Mouse (Mus musculus) cerebellum, adult 11-12 months (tissue): Measurements from ENCODE around the gene Dync2li1.

Experiments
- DNase-seq: peaks from one replicate; pipeline ENCODE4 v3.0.0; 2022

The Dync2li1 gene

GRCm38 (mm10) chr17:84626276-84626856 is at the start of gene Dync2li1:
Dync2li1 (plus strand) TSS chr17:84626496.
- DNase-seq, result peak; percentile 92

- DNase-seq, result no peak
Measured at GRCm38 (mm10) chr17:84576621-84577293, 49.5 kb upstream of the Dync2li1 start.

DNA sequence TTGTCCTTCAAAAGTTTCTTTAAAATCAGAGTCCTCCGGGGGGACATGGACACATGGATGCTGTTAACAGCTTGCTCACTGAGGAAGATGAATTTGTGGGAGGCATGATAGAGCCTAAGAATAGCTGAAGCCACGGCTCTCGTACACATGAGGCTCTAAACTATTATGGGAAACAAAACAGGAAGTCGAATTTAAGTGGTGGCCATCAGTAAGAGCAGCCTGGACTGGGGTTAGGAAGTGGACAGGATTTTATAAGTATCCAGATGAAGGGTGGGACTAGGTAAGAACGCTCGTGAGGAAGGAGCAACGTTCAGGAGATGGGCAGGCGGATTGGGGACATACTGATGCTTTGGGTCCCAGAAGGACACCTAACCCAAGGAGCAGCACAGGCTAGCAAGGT is 47.0 kb upstream of the Dync2li1 start:
- DNase-seq, result no peak

GRCm38 (mm10) chr17:84579817-84580216 is 46.5 kb upstream of the Dync2li1 start:
- DNase-seq, result no peak

GRCm38 (mm10) chr17:84580821-84581220 is 45.5 kb upstream of the Dync2li1 start:
- DNase-seq, result no peak

GRCm38 (mm10) chr17:84581740-84582414 is 44.4 kb upstream of the Dync2li1 start:
- DNase-seq, result no peak

DNA sequence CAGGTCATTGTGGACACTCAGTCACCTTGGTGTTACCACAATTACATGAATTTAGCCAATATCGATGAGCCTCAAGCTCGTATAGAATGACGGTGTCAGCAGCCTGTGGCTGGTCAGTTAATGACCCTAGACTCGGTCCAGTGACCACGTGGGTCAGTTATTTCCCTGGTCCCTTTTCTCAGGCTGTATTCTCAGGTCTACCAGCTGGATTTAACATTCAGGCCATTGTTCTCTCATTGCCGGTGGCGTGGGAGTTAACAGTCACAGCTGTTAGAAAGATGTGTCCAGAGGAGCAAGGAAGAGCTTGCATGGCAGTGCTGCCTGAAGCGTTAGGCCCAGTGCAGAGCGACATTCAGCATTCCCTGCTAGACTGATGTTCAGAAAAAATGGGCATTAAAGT is 42.2 kb upstream of the Dync2li1 start:
- no peak for DNase-seq

- no peak for DNase-seq
Measured at GRCm38 (mm10) chr17:84585104-84585503, 41.2 kb upstream of the Dync2li1 start.

- DNase-seq, result no peak
Measured at GRCm38 (mm10) chr17:84590065-84590464, 36.2 kb upstream of the Dync2li1 start.

DNA sequence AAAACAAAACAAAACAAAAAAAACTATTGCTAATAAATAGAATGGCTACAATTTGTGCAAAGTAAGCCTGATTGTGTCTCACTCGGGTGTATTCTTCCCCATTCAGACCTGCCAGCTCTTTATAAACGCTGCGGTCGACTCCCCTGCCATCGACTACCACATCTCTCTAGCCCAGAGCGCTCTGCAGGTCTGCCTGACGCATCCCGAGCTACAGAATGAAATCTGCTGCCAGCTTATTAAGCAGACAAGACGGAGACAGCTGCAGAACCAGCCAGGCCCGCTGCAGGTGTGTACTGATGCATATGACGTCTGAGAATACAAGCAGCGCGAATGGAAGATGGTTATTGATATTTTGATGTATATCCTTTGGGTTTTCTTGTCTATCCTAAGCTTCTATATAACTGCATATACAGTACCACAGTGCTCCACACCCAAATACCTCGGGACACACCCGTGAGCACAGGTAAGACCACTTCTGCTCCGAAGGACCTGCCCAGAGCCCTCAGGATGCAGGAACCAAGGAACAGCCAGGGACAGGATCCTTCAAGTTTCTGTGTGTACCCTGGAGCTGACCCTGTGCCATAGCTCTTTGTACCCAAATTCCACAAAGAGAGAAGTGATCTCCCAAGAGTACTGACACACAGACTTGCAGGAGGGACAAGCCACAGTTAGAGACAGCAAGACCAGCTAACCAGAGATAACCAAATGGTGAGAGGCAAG is 34.7 kb upstream of the Dync2li1 start:
- no peak for DNase-seq

GRCm38 (mm10) chr17:84596015-84596441 is 30.3 kb upstream of the Dync2li1 start:
- no peak for DNase-seq

GRCm38 (mm10) chr17:84596501-84596900 is 29.8 kb upstream of the Dync2li1 start:
- DNase-seq, result no peak

- no peak for DNase-seq
Measured at GRCm38 (mm10) chr17:84597859-84598258, 28.4 kb upstream of the Dync2li1 start.

- no peak for DNase-seq
Measured at GRCm38 (mm10) chr17:84598928-84599327, 27.4 kb upstream of the Dync2li1 start.

DNA sequence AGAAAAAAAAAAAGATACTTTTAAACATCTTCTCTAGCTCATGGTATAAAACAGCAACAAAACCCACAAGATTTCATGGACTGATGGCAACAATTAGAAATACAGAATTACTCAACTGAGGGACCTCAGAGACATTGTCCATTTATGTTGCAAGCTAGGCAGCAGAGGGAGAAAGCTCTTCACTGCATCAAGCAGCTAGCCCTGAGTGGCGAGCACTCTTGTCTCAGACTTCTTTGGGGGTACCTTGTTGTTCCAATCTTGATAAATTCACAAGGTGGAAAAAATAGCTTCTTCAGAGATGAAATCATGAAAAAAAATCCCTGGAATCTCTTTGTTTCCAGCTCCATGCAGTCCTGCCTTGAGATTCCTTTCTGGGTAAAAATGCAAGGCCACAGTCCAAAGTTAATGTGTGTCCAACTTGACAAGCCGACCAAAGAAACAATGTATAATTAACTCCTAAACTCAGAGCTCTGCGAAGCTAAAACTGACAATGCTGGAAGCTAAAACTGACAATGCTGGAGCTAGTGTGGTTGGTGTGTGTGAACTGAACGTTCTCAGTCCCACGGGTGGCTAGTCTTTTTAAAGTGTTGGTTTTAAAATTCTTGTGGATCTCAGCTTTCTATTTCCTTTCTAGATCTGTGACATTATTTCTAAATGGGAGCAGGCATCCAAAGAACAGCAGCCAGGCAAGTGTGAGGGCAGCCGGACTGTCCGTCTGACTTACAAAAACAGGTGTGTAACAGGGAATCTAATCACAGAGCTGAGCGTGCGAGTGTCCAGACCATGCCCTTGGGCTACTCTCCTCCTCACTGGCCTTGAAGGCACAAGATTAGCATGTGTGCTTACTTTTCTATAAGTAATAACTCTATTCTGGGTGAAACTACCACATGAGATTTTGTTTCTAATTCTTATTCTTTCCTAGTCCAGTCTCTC is 26.0 kb upstream of the Dync2li1 start:
- no peak for DNase-seq

GRCm38 (mm10) chr17:84601805-84602204 is 24.5 kb upstream of the Dync2li1 start:
- DNase-seq, result peak; percentile 64

- no peak for DNase-seq
Measured at GRCm38 (mm10) chr17:84603202-84603627, 23.1 kb upstream of the Dync2li1 start.

- DNase-seq, result no peak
Measured at GRCm38 (mm10) chr17:84603709-84604420, 22.4 kb upstream of the Dync2li1 start.

GRCm38 (mm10) chr17:84606976-84607375 is 19.3 kb upstream of the Dync2li1 start:
- no peak for DNase-seq

GRCm38 (mm10) chr17:84607617-84608016 is 18.7 kb upstream of the Dync2li1 start:
- DNase-seq, result no peak

DNA sequence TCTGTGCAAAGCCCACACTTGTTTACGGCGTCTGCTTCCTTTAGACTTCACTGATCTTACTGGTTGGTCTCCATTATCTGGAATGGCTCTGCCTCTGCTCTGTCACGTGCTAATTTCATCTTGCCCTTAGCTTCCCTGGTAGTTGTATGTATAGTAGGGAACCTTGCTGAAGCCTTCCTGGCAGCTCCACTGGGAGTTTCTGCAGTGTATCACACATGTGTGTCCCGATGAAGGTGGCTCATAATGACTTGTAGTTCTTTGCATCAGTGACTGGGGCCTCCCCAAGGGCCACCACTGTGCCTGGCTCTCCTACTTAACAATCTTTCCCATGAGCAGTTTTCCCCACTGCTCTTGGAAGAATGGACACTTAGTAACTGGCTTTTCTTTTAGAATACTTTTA is 17.7 kb upstream of the Dync2li1 start:
- no peak for DNase-seq

- no peak for DNase-seq
Measured at GRCm38 (mm10) chr17:84611500-84611899, 14.8 kb upstream of the Dync2li1 start.
